Mouse (Mus musculus) erythroblast, embryonic 14.5 days (primary cell): Measurements from ENCODE around the gene Lrg1.

Experiments
- GATA1 ChIP-seq: IDR thresholded peaks from 2 replicates; pipeline ENCODE4 v1.6.1; 2012; ENCODE audit warnings: low read length, inconsistent platforms, mixed read lengths
- TAL1 ChIP-seq: IDR thresholded peaks from 3 replicates; pipeline ENCODE4 v1.6.1; 2012; ENCODE audit warnings: low read length, inconsistent platforms, mixed read lengths

DNA sequence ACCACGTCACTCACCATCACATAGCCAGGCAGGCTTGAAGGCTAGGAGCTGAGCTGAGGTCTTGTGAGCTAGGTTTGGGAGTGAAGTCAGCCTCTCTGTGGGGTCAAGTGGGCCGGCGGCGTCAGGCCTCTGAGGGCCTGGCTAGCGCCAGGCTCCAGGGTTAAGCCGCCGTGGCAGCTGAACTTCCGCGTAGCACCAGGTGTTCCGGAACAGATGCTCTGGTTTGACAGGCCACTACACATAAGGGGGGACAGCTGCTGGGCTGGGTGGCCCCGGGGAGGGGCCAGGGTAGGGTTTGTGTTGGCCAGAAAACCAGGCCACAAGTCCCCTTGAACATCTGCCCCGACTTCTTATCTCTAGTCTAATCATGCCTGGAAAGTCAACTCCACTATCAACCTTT, 25.6 kb upstream of the Lrg1 start:
- TF ChIP-seq TAL1 (no peak), GATA1 (no peak)
